Mouse (Mus musculus): ENCODE measurements around the gene Dld.

- TF ChIP-seq POLR2A (IDR thresholded peaks at IDR 0.05; ENCODE audit: control insufficient read depth, low read depth, low read length) = no peak
- TF ChIP-seq CTCF (IDR thresholded peaks at IDR 0.05; ENCODE audit: control insufficient read depth, insufficient read depth, insufficient replicate concordance, low read depth, low read length) = no peak
Measured at GRCm38 (mm10) chr12:31390571-31390970, 39.3 kb upstream of the Dld start, which contains the start of gene Slc26a3.
